Mouse (Mus musculus): Measurements from ENCODE around the gene 1700018G05Rik. TPM values are rescaled to one million over a fixed set of nuclear protein-coding genes. Genes with fewer than 3 reads are reported as not detected.
"Not testable (repeated sequence)": the region's sequence is repeated elsewhere in the genome, so short reads cannot be mapped to it uniquely, and the experiment has no call there.

The 1700018G05Rik gene
- not detected in 2 replicates for polyA plus RNA-seq (2016; fragmentation: Nextera tagmentation; extraction: Ambion mirVana)

DNA sequence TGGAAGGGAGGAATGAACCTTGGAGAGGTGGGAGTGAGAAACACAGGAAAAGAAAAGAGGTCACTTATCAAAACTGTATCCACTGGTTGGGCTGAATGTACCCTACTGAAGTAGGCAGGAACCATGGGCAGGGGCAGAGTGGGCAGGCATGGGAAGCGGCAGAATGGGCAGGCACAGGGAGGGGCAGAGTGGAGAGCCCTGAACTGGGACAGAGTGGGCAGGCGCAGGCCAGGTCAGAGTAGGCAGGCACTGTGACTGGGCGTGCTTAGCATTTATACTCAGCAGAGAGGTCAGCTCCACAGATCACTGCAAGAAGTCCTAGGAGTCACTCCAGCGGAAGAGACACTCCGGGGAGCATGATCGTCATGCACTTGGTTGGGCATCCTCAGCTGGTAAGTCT, at the start of gene 1700018G05Rik:
Gene 1700018G05Rik (plus strand): TSS at position 301 of the 400 bp plus-strand sequence.
- H3K9me3 ChIP-seq (replicated peaks); H3K4me3 ChIP-seq; ATAC-seq; H3K4me2 ChIP-seq; H3K4me1 ChIP-seq; H3K36me3 ChIP-seq; H3K27ac ChIP-seq; H3K27me3 ChIP-seq (replicated peaks); H3K9ac ChIP-seq: not testable (repeated sequence)
- WGBS (ENCODE audit: insufficient replicate concordance), result 80% methylated on average over 6 of the region's 6 CpGs

DNA sequence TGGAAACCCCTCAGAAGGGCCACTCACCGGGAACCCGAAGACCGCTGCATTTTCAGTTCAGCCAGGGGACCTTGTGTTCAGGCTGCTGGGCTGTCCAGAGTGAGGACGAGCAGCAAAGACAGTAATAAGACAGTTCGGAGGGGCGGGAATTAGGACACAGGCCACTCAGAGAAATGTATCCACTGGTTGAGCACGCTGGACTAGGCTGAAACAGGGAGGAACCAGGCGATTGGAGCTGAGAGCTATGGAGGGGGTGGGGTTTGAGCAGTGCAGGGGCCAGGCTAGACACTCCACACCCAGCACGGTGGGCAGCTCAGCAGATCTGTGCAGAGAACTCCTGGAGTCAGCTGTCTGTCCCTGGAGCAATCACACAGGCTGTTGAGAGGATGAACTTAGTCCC, 19.6 kb upstream of the 1700018G05Rik start, which contains the start of the genes Dmrtc1a and 1700011M02Rik:
Gene Dmrtc1a (minus strand): TSS at position 101 of the 400 bp plus-strand sequence.
Gene 1700011M02Rik (plus strand): TSS at position 319 of the 400 bp plus-strand sequence.
- not testable (repeated sequence) for H3K4me1 ChIP-seq; H3K9ac ChIP-seq; H3K27ac ChIP-seq; H3K36me3 ChIP-seq; ATAC-seq; H3K4me2 ChIP-seq; H3K9me3 ChIP-seq (replicated peaks); H3K4me3 ChIP-seq
- H3K27me3 ChIP-seq (replicated peaks), result peaks cover 14% of the 10 kb centered on the region; the same call in 1 of the 2 replicates
- 60% methylated on average over 4 of the region's 9 CpGs for WGBS (ENCODE audit: insufficient replicate concordance)

DNA sequence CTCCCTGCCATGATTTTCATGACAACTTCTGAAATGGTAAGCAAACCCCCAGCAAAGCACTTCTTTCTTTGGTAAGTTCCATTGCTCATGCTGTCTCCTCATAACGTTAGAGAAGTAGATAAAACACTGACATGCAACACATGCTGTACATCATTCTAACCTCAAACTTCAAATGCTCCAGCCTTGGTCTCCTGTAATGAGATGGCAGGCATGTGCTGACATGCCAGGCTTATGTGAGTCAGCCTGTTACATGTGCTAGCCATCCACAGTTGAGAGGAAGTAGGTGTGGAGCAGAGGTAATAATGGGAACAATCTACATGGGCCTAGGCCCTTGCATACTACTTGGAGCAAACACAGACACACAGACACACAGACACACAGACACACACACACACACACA, 13.3 kb upstream of the 1700018G05Rik start:
- H3K9ac ChIP-seq; H3K27me3 ChIP-seq (replicated peaks); ATAC-seq; H3K27ac ChIP-seq; H3K9me3 ChIP-seq (replicated peaks); H3K4me1 ChIP-seq; H3K4me2 ChIP-seq; H3K4me3 ChIP-seq; H3K36me3 ChIP-seq: not testable (repeated sequence)
- WGBS (ENCODE audit: insufficient replicate concordance), result 42% methylated on average over 1 of the region's 1 CpGs

- WGBS (ENCODE audit: insufficient replicate concordance), result 15% methylated on average over 4 of the region's 4 CpGs
- H3K27me3 ChIP-seq (replicated peaks); H3K36me3 ChIP-seq; H3K9me3 ChIP-seq (replicated peaks); H3K27ac ChIP-seq; H3K4me2 ChIP-seq; H3K9ac ChIP-seq; ATAC-seq; H3K4me3 ChIP-seq; H3K4me1 ChIP-seq: not testable (repeated sequence)
Measured at GRCm38 (mm10) chrX:102926707-102927106, 1.5 kb upstream of the 1700018G05Rik start.

- H3K9ac ChIP-seq, result no peak overlapping the region
- H3K4me2 ChIP-seq, result peak overlapping the region; percentile 66
Measured at GRCm38 (mm10) chrX:102932992-102933570, 4.9 kb downstream of the 1700018G05Rik start.

DNA sequence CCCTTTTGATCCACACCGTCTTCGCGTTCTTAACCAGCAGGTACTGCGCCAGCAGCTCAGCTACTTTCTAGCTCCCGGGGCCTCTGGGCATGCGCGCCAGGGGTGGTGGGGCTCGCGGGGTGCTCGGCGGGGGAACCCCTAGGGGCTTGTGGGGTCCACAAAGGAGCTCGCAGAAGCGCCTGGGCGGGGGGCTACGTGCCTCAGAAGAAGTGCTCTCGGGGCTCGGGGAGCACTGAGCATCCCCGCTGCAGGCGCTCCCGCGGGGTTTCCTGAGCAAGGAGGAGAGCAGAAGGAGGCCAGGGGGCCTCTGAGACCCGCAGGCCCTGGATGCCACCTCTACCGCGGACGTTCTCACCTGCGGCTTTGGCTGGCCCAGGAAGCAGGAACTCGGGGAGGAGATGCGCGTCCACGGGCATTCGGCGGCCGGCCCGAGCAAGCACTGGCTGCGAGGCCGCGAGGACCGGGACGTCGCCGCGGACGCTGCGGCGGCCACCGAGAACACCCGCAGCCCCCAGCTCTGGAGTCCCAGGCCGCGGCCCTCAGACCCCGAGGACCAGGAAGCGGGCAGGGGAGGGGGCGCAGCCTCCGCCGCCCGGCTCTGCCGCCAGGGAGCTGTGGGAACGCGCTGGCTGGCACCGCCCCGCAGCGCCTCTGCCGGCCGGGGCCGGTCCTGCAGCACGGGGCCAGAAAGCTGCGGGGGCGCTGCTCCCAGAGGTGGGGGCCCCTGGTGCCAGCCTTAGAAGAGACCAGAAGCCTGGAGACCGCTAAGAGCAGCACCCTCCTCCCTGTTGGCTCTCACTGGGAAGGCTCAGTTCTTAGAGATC, 5.6 kb downstream of the 1700018G05Rik start:
- H3K4me1 ChIP-seq, result no peaks in the 10 kb centered on the region
- H3K4me3 ChIP-seq, result peak overlapping the region; percentile 47
- H3K36me3 ChIP-seq, result no peaks in the 10 kb centered on the region
- WGBS (ENCODE audit: insufficient replicate concordance), result 12% methylated on average over 51 of the region's 68 CpGs
- ATAC-seq, result no peak
- H3K9me3 ChIP-seq (replicated peaks), result no peaks in the 10 kb centered on the region
- H3K27me3 ChIP-seq (replicated peaks), result peaks cover 30% of the 10 kb centered on the region
- H3K9ac ChIP-seq, result no peak overlapping the region
- H3K27ac ChIP-seq, result no peak overlapping the region
- H3K4me2 ChIP-seq, result peak overlapping the region; percentile 66

More at GRCm38 (mm10) chrX:102932992-102933570, 4.9 kb downstream of the 1700018G05Rik start:
- H3K27me3 ChIP-seq (replicated peaks), result peaks cover 30% of the 10 kb centered on the region
- WGBS (ENCODE audit: insufficient replicate concordance), result 32% methylated on average over 12 of the region's 12 CpGs
- no peaks in the 10 kb centered on the region for H3K9me3 ChIP-seq (replicated peaks)
- H3K27ac ChIP-seq, result no peak overlapping the region
- peak overlapping the region; percentile 47; the same call in 1 of the 2 replicates for H3K4me3 ChIP-seq
- no peak for ATAC-seq
- H3K36me3 ChIP-seq, result no peaks in the 10 kb centered on the region
- H3K4me1 ChIP-seq, result no peaks in the 10 kb centered on the region

GRCm38 (mm10) chrX:102934395-102934764, 6.2 kb downstream of the 1700018G05Rik start:
- Histone ChIP-seq H3K36me3 (no peaks in the 10 kb centered on the region), H3K27me3 (replicated peaks) (peaks cover 30% of the 10 kb centered on the region), H3K4me1 (no peaks in the 10 kb centered on the region), H3K9ac (no peak overlapping the region), H3K4me3 (peak overlapping the region; percentile 47; the same call in 1 of the 2 replicates), H3K27ac (no peak overlapping the region), H3K9me3 (replicated peaks) (no peaks in the 10 kb centered on the region), H3K4me2 (peak overlapping the region; percentile 66; the same call in 1 of the 2 replicates)
- no peak for ATAC-seq
- WGBS (ENCODE audit: insufficient replicate concordance), result 54% methylated on average over 8 of the region's 8 CpGs

DNA sequence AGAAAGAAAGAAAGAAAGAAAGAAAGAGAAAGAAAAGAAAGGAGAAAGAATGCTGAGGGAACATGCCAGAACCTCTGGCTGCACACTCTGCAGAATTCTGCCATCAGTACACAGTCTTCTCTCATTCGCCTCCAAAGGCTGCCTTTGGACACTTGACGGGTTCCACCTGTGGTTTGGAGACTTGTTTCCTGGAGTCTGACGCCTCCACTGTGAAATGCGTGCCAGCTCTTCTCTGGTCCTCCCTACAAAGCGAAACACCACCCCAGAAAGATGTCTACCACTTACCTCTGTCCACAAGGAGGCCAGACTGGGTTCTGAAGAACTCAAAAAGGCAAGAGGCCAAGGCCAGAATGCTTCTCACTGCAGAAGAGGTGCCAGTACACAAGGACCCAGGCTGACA, 8.6 kb downstream of the 1700018G05Rik start:
- Histone ChIP-seq H3K27me3 (replicated peaks) (peaks cover 30% of the 10 kb centered on the region), H3K4me1 (no peaks in the 10 kb centered on the region), H3K27ac (no peak overlapping the region), H3K36me3 (no peaks in the 10 kb centered on the region), H3K4me3 (no peak overlapping the region), H3K9ac (no peak overlapping the region), H3K9me3 (replicated peaks) (no peaks in the 10 kb centered on the region), H3K4me2 (no peak overlapping the region)
- ATAC-seq, result no peak
- WGBS (ENCODE audit: insufficient replicate concordance), result 50% methylated on average over 5 of the region's 5 CpGs

- not testable (repeated sequence) for H3K4me2 ChIP-seq; H3K4me1 ChIP-seq; H3K27me3 ChIP-seq (replicated peaks); H3K9ac ChIP-seq; ATAC-seq; H3K36me3 ChIP-seq; H3K27ac ChIP-seq; H3K4me3 ChIP-seq; H3K9me3 ChIP-seq (replicated peaks)
- 77% methylated on average over 11 of the region's 11 CpGs for WGBS (ENCODE audit: insufficient replicate concordance)
Measured at GRCm38 (mm10) chrX:102950136-102950535, 22.0 kb downstream of the 1700018G05Rik start.

DNA sequence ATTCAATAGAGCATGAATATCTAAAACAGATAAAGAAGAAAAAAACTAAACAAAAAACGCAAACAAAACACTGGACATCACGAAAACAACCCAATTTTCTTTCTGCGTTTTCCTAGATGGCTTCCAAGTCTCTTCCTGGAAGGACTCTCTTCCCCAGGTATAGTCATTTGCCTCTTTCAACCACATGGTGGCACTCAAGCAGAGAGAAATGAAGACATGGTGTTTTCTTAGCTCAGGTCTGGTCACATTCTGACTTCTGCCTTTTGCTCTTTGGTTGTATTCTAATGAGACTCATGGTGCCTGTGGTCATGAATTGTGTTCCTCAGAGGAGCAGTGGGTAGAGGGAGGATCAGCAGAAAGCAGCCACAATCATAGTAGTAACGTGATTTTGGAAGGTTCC, 30.7 kb downstream of the 1700018G05Rik start:
- no peak overlapping the region for H3K9ac ChIP-seq
- no peaks in the 10 kb centered on the region for H3K36me3 ChIP-seq
- H3K4me1 ChIP-seq, result no peaks in the 10 kb centered on the region
- no peaks in the 10 kb centered on the region for H3K27me3 ChIP-seq (replicated peaks)
- no peak overlapping the region for H3K4me2 ChIP-seq
- ATAC-seq, result no peak
- no peak overlapping the region for H3K27ac ChIP-seq
- H3K9me3 ChIP-seq (replicated peaks), result no peaks in the 10 kb centered on the region
- 23% methylated on average over 4 of the region's 4 CpGs for WGBS (ENCODE audit: insufficient replicate concordance)
- no peak overlapping the region for H3K4me3 ChIP-seq

DNA sequence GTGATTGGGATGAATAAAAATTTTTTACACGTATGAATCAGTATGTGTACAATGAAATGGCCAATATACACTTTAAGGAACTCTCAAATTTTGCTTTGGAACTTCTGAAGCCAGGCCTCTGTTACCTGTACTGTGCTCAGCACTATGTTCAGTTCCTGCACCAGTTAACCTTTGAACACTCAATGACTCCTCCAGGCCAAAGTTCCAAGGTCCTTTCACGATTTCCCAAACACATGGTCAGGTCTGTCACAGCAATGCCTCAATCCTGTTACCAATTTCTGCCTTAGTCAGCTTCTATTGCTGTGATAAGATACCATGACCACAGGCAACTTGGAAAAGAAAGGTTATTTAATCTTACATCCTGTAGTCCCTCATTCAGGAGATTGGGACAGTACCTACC, 32.4 kb downstream of the 1700018G05Rik start:
- Histone ChIP-seq H3K4me3 (no peak overlapping the region), H3K27me3 (replicated peaks) (no peaks in the 10 kb centered on the region), H3K36me3 (no peaks in the 10 kb centered on the region), H3K27ac (no peak overlapping the region), H3K4me1 (no peaks in the 10 kb centered on the region), H3K9ac (no peak overlapping the region), H3K4me2 (no peak overlapping the region), H3K9me3 (replicated peaks) (no peaks in the 10 kb centered on the region)
- 35% methylated on average over 2 of the region's 2 CpGs for WGBS (ENCODE audit: insufficient replicate concordance)
- no peak for ATAC-seq
